Mouse (Mus musculus) neural tube, embryonic 13.5 days (tissue): ENCODE results near the gene Sos1. TPM values are rescaled to one million over a fixed set of nuclear protein-coding genes. Genes with fewer than 3 reads are reported as not detected.

Experiments used
- ATAC-seq: fragments of 200-750 bp; cut with Nextera tagmentation; 2 replicates; pipeline ENCODE4 v1.8.0; 2017; ENCODE audit warnings: low read depth, mild to moderate bottlenecking, moderate TSS enrichment, moderate library complexity
- H3K27ac ChIP-seq: fragments of 300-500 bp; sonication (generic); replicated peaks from 2 replicates; pipeline ENCODE4 v1.5.1; 2015; ENCODE audit warnings: moderate library complexity, mild to moderate bottlenecking, inconsistent platforms
- H3K27me3 ChIP-seq: fragments of 300-500 bp; sonication (generic); 2 replicates; pipeline ENCODE4 v1.6.1; 2015; ENCODE audit warnings: mild to moderate bottlenecking, inconsistent platforms
- H3K36me3 ChIP-seq: fragments of 300-500 bp; sonication (generic); 2 replicates; pipeline ENCODE4 v1.6.1; 2015; ENCODE audit warnings: mild to moderate bottlenecking, inconsistent platforms
- H3K4me1 ChIP-seq: fragments of 300-500 bp; sonication (generic); replicated peaks from 2 replicates; pipeline ENCODE4 v1.6.1; 2015; ENCODE audit warnings: inconsistent platforms
- H3K4me2 ChIP-seq: fragments of 300-500 bp; sonication (generic); 2 replicates; pipeline ENCODE4 v1.6.1; 2015; ENCODE audit warnings: inconsistent platforms, mild to moderate bottlenecking, moderate library complexity
- H3K4me3 ChIP-seq: fragments of 300-500 bp; sonication (generic); 2 replicates; pipeline ENCODE4 v1.5.1; 2015; ENCODE audit warnings: mild to moderate bottlenecking, inconsistent platforms
- H3K9ac ChIP-seq: fragments of 300-500 bp; sonication (generic); 2 replicates; pipeline ENCODE4 v1.6.1; 2015; ENCODE audit warnings: moderate library complexity, mild to moderate bottlenecking, inconsistent platforms
- H3K9me3 ChIP-seq: fragments of 300-500 bp; sonication (generic); 2 replicates; pipeline ENCODE4 v1.6.1; 2016; ENCODE audit warnings: inconsistent platforms
- WGBS: fragments of 180-500 bp; shearing (Covaris S2); methylation state at CpG from one replicate; pipeline ENCODE4 v1.1.7; 2015; 5-methylcytosine and 5-hydroxymethylcytosine counted together
- polyA plus RNA-seq: library from polyadenylated mRNA; unstranded; fragments of >200 nt; fragmentation: Nextera tagmentation; extraction: Ambion mirVana; gene quantifications from 2 replicates; pipeline ENCODE4 v1.2.1, GENCODE M21; 2015

The Sos1 gene
- polyA plus RNA-seq = 8.1 and 8.2 TPM in 2 replicates

DNA sequence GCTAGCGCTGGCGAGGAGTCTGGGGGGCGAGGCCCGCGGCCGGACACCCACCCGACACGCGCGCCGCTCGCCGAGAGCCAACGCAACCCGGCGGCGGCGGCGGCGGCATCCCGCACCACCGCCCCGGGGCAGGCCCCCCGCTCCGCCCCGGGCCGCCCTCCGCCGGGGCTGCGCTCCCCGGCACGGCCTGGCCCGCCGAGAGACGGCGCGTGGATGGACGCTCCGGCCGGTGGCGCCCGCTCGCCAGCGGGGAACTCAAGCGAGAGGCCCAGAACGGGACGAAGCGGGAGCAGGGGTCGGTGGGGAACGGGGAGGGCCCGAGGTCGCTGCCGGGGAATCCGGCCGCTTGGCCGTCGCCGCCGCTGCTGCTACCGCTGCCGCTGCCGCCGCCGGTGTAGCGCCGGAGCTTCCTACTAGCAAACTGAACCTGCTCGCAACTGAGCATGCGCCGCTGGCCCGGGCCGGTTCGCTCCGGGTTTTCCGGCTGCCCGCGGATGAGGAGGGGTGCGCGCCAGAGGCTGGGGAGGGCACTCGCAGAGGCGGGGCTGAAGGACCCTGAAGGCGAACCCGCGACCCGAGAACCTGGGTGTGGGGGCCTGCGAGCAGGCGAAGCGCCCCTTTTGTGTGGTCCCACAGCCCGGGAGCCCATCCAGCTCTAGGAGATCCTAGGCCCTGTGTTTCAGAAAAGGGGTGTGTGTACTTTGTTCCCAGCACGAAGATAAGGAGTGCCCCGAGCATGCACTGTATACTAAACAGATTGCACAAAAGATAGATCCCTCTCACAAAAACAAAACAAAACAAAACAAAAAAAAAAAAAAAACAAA, at the start of gene Sos1:
Sos1 (minus strand) TSS at position 423 of the 824 bp plus-strand sequence.
- Histone ChIP-seq H3K27ac (peak within 1 kb of the TSS; percentile 99), H3K9me3 (no peaks in the 10 kb centered on the region), H3K36me3 (peaks cover 4% of the 10 kb centered on the region), H3K4me2 (peak within 1 kb of the TSS; percentile 70), H3K9ac (peak within 1 kb of the TSS; percentile 97), H3K4me3 (peak within 1 kb of the TSS; percentile 91), H3K27me3 (no peaks in the 10 kb centered on the region), H3K4me1 (peaks cover 43% of the 10 kb centered on the region)
- under 1% methylated on average over 86 of the region's 90 CpGs for WGBS
- peak; percentile 86 for ATAC-seq

DNA sequence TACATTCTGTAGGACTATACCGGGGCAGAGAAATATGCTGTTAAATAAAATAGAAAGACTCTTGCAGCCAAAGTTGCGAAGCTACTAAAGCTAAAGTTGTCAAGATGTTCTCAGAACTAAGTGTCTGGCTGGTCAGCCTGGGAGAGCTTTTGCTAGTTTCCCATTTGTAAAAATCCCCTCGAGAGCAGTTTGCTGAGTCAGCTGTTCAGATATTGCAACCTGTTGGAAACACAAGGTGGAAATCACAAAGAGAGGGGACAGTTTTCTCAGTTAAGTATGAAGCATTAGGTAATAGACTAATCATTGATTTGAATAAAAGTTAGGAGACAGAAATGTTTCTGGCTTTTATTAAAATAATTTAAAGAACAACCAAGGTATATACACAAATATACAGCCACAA, 43.0 kb upstream of the Sos1 start:
- no peak for ATAC-seq
- Histone ChIP-seq H3K36me3 (no peaks in the 10 kb centered on the region), H3K4me1 (no peaks in the 10 kb centered on the region)

DNA sequence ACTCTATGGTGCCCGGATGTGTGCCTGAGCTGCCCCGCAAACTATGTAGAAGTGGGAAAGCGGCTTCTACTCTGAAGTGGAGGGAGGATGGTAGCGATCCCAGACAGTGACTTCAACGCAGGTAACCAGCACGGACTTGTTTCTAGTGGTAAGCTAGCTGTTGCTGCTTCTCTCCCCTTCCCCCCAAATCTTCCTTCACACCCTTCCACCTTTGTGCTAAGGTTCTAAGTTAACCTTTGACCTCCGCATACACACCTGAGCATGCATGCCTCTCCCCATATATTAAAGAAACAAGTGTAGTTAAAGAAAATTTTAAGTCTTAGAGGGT, 41.9 kb upstream of the Sos1 start:
- WGBS = 74% methylated on average over 7 of the region's 7 CpGs
- Histone ChIP-seq H3K4me2 (no peak overlapping the region), H3K4me3 (no peak overlapping the region), H3K27ac (no peak overlapping the region), H3K36me3 (no peaks in the 10 kb centered on the region), H3K27me3 (no peaks in the 10 kb centered on the region), H3K9ac (no peak overlapping the region), H3K9me3 (no peaks in the 10 kb centered on the region), H3K4me1 (no peaks in the 10 kb centered on the region)
- ATAC-seq = no peak

More for the DNA sequence above, 43.0 kb upstream of the Sos1 start:
- no peaks in the 10 kb centered on the region for H3K9me3 ChIP-seq
- H3K27ac ChIP-seq = no peak overlapping the region
- no peak overlapping the region for H3K9ac ChIP-seq
- no peak overlapping the region for H3K4me3 ChIP-seq
- no peaks in the 10 kb centered on the region for H3K27me3 ChIP-seq
- WGBS = 88% methylated on average over 3 of the region's 3 CpGs
- no peak overlapping the region for H3K4me2 ChIP-seq

DNA sequence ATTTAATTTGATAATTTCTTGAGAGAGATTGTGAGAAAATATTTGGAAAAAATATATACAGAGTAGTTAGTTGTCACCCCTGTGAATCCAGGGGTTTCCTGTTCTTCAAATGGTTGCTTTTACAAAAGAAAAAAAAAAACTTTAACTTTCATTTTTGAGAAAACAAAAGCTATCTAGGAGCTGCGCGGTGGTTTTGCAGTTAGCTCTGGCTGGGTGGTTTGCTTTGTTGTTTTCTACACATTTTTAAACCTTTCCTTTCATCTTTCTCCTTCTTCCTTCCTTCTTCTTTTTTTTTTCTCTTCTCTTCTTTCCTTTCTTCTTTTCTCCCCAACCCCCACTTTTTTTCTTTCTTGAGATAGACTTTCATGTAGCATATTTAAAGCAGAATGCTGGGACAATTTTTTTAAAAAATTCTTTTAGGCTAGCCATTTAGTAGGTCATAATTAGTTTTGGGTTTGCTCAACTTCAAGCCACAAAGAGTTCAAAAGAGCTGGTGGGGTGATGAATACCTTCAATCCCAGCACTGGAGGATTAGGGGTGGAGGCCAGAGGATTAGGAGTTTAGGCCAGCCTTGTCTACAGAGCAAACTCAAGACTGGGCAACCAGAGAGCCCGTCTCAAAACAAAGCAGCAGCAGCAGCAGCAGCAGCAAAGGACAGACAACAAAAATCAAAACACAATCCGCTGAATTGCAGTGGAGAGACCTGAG, 41.4 kb upstream of the Sos1 start:
- Histone ChIP-seq H3K27me3 (no peaks in the 10 kb centered on the region), H3K4me3 (no peak overlapping the region), H3K4me1 (no peaks in the 10 kb centered on the region), H3K9ac (no peak overlapping the region), H3K9me3 (no peaks in the 10 kb centered on the region), H3K27ac (no peak overlapping the region), H3K36me3 (no peaks in the 10 kb centered on the region), H3K4me2 (no peak overlapping the region)
- ATAC-seq = no peak
- 62% methylated on average over 4 of the region's 4 CpGs for WGBS

DNA sequence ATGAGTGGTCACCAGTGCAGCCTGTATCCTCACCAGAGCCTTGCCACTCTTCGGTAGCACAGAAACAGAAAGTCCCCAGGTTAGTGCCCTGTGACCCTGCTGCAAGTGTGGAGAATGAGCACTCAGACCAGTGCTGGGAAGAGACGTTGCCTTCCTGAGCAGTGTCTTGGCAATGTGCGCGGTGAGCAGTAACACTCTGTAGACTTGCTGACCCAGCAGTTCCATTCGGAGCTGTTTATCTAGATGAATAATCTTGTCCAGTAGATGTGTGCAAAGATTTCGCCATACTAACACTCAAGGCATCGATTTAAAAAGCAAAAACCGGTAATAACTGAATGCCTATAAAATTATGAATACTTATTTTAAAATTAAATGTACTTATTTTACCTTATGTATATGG, 40.3 kb upstream of the Sos1 start:
- no peak overlapping the region for H3K4me3 ChIP-seq
- H3K9me3 ChIP-seq = no peaks in the 10 kb centered on the region
- no peaks in the 10 kb centered on the region for H3K27me3 ChIP-seq
- WGBS = 88% methylated on average over 8 of the region's 8 CpGs
- no peak overlapping the region for H3K4me2 ChIP-seq
- no peaks in the 10 kb centered on the region for H3K36me3 ChIP-seq
- no peaks in the 10 kb centered on the region for H3K4me1 ChIP-seq
- no peak overlapping the region for H3K27ac ChIP-seq
- ATAC-seq = no peak
- H3K9ac ChIP-seq = no peak overlapping the region

DNA sequence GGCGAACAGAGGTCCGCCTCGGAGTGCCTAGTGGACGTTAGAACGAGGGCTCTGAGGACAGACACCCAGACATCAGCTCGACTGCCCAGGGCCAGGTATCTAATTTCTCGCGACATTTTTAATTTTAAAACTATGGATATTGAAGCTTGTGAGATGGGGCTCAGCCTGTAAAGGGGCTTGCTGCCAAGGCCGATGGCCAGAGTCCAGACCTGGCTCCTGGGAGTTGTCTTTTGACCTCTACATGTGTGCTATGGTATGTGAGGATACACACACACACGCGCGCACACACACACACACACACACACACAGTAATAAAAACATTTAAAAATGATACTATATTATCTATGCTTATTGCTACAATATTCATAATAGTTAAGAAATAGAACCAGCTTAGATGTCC, 38.6 kb upstream of the Sos1 start:
- no peak overlapping the region for H3K9ac ChIP-seq
- no peak for ATAC-seq
- 94% methylated on average over 12 of the region's 12 CpGs for WGBS

DNA sequence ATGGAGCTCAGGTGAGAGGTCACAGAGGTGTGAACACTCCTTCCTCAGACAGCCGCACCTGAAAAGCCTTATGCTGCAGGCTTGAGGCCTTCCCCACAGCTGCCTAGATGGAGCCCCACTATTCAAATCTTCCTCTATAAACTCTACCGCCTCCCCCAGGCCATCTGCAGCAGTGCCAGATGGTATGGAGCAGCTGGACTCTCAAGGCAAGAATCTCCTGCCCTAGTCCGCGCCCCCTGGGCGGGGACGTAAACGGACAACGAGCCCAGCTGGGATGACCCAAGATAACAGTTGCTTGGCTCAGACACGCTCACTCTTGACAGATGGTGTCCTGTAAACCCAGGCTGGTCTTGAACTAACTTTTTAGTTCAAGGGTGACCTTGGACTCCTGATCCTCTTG, 37.0 kb upstream of the Sos1 start:
- Histone ChIP-seq H3K4me2 (no peak overlapping the region), H3K9ac (no peak overlapping the region), H3K4me1 (no peaks in the 10 kb centered on the region), H3K27ac (no peak overlapping the region), H3K27me3 (no peaks in the 10 kb centered on the region), H3K9me3 (no peaks in the 10 kb centered on the region), H3K4me3 (no peak overlapping the region), H3K36me3 (no peaks in the 10 kb centered on the region)
- WGBS = 68% methylated on average over 9 of the region's 9 CpGs
- ATAC-seq = no peak

More for the DNA sequence above, 38.6 kb upstream of the Sos1 start:
- no peaks in the 10 kb centered on the region for H3K27me3 ChIP-seq
- H3K9me3 ChIP-seq = no peaks in the 10 kb centered on the region
- no peak overlapping the region for H3K4me2 ChIP-seq
- H3K4me3 ChIP-seq = no peak overlapping the region
- no peaks in the 10 kb centered on the region for H3K4me1 ChIP-seq
- no peaks in the 10 kb centered on the region for H3K36me3 ChIP-seq
- H3K27ac ChIP-seq = no peak overlapping the region

DNA sequence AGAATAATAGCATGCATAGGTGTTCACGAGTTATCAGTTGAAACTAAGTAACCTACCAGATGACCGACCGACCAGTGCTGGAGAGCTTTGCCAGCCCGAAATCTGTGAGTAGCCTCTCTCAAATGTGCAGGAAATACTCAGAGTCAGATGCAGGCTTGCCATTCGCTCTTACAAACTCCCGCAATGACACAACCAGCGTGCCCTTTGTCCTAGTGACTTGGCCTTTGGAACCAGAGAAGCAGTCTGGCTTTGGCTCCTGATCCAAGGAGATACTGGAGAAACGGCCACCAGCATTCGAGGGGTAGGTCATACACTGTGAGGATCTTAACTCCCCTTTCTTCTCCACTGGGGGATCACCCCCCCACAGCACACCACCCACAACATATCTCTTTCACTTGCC, 35.7 kb upstream of the Sos1 start:
- Histone ChIP-seq H3K27me3 (no peaks in the 10 kb centered on the region), H3K9ac (no peak overlapping the region), H3K4me2 (no peak overlapping the region), H3K4me3 (no peak overlapping the region), H3K9me3 (no peaks in the 10 kb centered on the region), H3K4me1 (no peaks in the 10 kb centered on the region), H3K27ac (no peak overlapping the region), H3K36me3 (no peaks in the 10 kb centered on the region)
- 92% methylated on average over 9 of the region's 9 CpGs for WGBS
- no peak for ATAC-seq

DNA sequence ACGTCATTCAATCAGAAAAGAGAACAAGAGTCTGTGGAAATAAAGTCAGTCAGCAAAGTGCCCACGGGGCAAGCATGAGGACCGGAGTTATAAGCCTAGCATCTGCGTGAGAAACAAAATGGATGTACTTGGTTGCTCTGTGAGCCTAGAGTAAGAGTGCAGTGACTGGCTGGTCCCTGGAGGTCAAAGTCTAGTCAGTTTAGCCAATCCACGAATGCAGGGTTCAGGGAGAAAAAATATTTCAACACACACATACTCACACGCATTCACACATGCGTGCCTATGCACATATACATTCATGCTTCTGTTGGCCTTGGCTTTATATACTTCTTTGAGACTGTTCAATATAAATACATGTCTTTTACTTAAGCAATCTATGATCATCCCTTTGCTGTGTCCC, 35.3 kb upstream of the Sos1 start:
- no peak overlapping the region for H3K4me2 ChIP-seq
- ATAC-seq = no peak
- H3K27ac ChIP-seq = no peak overlapping the region
- no peaks in the 10 kb centered on the region for H3K36me3 ChIP-seq
- H3K9ac ChIP-seq = no peak overlapping the region
- no peaks in the 10 kb centered on the region for H3K27me3 ChIP-seq
- H3K4me1 ChIP-seq = no peaks in the 10 kb centered on the region
- H3K4me3 ChIP-seq = no peak overlapping the region
- 91% methylated on average over 7 of the region's 7 CpGs for WGBS
- no peaks in the 10 kb centered on the region for H3K9me3 ChIP-seq

DNA sequence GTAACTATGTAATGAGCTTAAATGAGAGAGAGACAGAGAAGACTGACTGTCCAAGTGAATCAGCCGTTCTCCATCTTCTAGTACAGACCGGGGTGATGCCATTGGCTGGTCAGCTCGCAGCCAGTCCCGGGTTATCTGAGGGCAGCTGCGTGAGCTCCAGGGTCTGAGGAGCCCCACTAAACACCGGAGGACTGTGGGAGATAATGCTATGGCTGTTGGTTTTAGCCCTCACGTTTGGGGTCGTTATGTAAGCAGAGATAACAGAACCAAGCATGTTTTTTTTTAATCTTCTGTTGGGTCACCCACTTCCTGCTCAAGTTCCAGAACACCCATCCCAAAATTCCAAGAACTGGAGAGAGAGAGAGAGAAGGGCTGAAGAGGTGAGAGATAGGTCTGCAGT, 33.5 kb upstream of the Sos1 start:
- Histone ChIP-seq H3K9ac (no peak overlapping the region), H3K4me2 (no peak overlapping the region), H3K9me3 (no peaks in the 10 kb centered on the region), H3K27me3 (no peaks in the 10 kb centered on the region), H3K36me3 (no peaks in the 10 kb centered on the region), H3K4me1 (no peaks in the 10 kb centered on the region), H3K27ac (no peak overlapping the region), H3K4me3 (no peak overlapping the region)
- no peak for ATAC-seq
- 85% methylated on average over 8 of the region's 8 CpGs for WGBS

DNA sequence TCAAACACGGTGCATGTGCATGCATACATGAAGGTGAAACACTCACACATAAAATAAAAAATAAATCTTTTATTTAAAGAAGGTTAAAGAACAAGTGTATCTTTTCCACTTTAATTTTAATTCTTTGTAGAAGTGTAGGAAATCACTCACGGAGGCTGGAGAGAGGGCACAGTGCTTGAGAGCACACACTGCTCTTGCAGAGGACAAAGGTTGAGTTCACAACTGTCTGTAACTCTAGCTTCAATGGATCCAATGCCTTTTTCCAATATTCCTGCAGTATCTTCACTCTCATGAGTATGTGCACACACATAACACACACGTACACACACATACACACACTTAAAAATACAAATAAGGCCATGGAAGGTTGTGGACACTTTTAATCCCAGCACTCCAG, 30.2 kb upstream of the Sos1 start:
- Histone ChIP-seq H3K4me3 (no peak overlapping the region), H3K4me2 (no peak overlapping the region), H3K4me1 (no peaks in the 10 kb centered on the region), H3K36me3 (no peaks in the 10 kb centered on the region), H3K27me3 (no peaks in the 10 kb centered on the region), H3K9ac (no peak overlapping the region), H3K27ac (no peak overlapping the region), H3K9me3 (no peaks in the 10 kb centered on the region)
- ATAC-seq = no peak
- 86% methylated on average over 3 of the region's 3 CpGs for WGBS

DNA sequence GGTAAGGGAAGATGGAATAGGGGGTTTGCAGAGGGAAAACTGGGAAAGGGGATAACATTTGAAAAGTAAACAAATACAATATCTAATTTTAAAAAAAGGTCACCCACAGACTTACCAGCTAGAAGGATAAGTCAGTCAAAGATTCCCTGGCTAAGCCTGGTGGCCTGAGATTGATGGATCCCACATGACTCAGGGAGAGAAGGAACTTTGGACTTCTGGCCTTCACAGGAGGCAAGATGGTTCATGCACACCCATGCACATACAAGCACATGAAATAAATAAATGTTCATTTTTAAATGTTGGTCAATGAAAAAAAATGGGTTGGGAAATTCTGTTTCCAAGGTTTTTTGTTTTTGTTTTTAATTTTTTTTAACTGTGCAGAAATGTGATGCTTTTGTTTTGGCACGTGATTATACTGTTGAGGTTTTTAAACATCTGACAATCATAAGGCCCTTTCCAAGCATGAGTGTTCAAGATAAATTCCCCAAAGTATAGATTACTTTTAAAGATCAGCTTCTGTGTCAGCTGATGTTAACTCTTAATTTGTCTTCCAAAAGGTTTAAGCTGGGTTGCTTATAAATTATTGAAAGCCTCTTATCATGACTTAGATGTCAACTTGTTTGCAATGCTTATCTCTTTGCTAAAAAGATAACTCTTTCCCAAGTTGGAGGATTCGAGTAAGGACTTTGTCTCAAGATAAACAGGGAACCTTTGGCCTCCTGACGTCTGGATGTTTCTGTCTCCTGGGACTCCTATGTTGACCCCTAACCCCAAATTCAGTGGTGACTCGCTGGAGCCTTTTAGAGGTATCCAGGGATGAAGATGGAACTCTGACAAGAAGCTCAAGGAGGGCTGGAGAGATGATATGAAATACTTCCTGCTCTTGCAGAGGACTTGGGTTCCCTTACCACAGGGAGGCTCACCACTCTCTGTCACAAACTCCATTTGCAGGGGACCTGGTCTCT, 29.5 kb upstream of the Sos1 start:
- H3K27ac ChIP-seq = no peak overlapping the region
- H3K4me2 ChIP-seq = no peak overlapping the region
- H3K4me3 ChIP-seq = no peak overlapping the region
- WGBS = 74% methylated on average over 4 of the region's 4 CpGs
- no peaks in the 10 kb centered on the region for H3K36me3 ChIP-seq
- ATAC-seq = no peak
- no peaks in the 10 kb centered on the region for H3K9me3 ChIP-seq
- no peak overlapping the region for H3K9ac ChIP-seq
- H3K4me1 ChIP-seq = no peaks in the 10 kb centered on the region
- H3K27me3 ChIP-seq = no peaks in the 10 kb centered on the region
